Mouse (Mus musculus) lung, embryonic 16.5 days (tissue): Measurements from ENCODE around the gene Fank1. TPM values are rescaled to one million over a fixed set of nuclear protein-coding genes. Genes with fewer than 3 reads are reported as not detected.

Experiments used
- ATAC-seq: fragments of 200-750 bp; cut with Nextera tagmentation; 2 replicates; pipeline ENCODE4 v1.8.0; 2017; ENCODE audit warnings: low read depth, mild to moderate bottlenecking, moderate library complexity
- H3K27ac ChIP-seq: fragments of 300-500 bp; sonication (generic); 2 replicates; pipeline ENCODE4 v1.5.1; 2014; ENCODE audit warnings: mild to moderate bottlenecking, control low read depth, low read length
- H3K27me3 ChIP-seq: fragments of 300-500 bp; sonication (generic); 2 replicates; pipeline ENCODE4 v1.6.1; 2014; ENCODE audit warnings: low read depth, low read length, mixed read lengths; ENCODE audit not compliant: control insufficient read depth, insufficient read depth
- H3K36me3 ChIP-seq: fragments of 300-500 bp; sonication (generic); 2 replicates; pipeline ENCODE4 v1.6.1; 2014; ENCODE audit warnings: low read length; ENCODE audit not compliant: control insufficient read depth, insufficient read depth
- H3K4me1 ChIP-seq: fragments of 300-500 bp; sonication (generic); replicated peaks from 2 replicates; pipeline ENCODE4 v1.6.1; 2014; ENCODE audit warnings: low read length, mixed read lengths; ENCODE audit not compliant: control insufficient read depth, insufficient read depth
- H3K4me2 ChIP-seq: fragments of 300-500 bp; sonication (generic); 2 replicates; pipeline ENCODE4 v1.6.1; 2014; ENCODE audit warnings: low read depth, low read length, control low read depth
- H3K4me3 ChIP-seq: fragments of 300-500 bp; sonication (generic); 2 replicates; pipeline ENCODE4 v1.5.1; 2014; ENCODE audit warnings: mild to moderate bottlenecking, low read length, control low read depth
- H3K9ac ChIP-seq: fragments of 300-500 bp; sonication (generic); 2 replicates; pipeline ENCODE4 v1.6.1; 2014; ENCODE audit warnings: low read length, control low read depth
- H3K9me3 ChIP-seq: fragments of 300-500 bp; sonication (generic); 2 replicates; pipeline ENCODE4 v1.6.1; 2016; ENCODE audit warnings: low read length; ENCODE audit not compliant: control insufficient read depth
- WGBS: fragments of 180-500 bp; shearing (Covaris S2); extraction: QIAGEN DNeasy Blood & Tissue Kit; methylation state at CpG from one replicate; pipeline ENCODE4 v1.1.7; 2014; 5-methylcytosine and 5-hydroxymethylcytosine counted together
- polyA plus RNA-seq: library from polyadenylated mRNA; unstranded; fragments of >200 nt; fragmentation: Nextera tagmentation; extraction: Ambion mirVana; gene quantifications from 2 replicates; pipeline ENCODE4 v1.2.1, GENCODE M21; 2015

The Fank1 gene
- polyA plus RNA-seq, 1 experiment from 2014 or later, result 2.7 TPM

DNA sequence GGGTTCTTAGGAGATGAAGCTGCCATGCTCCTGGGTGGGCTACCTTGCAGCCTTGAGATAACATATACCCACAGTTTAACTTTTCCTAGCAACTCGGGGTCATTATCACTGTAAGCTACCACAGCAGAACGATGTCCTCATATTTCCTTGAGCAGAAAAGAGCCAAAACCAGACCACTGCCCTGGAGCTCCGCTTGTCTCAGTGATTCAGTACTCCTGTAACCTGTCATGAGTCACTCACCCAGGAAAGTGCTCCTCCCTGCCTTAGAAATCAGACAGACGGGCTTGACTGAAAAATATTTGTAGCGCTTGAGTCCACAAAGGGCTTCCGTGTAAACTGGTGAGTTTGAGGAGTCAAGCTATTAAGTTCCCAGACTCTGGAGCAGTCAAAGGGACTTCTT, 14.0 kb upstream of the Fank1 start:
- Histone ChIP-seq H3K27ac (no peak overlapping the region), H3K4me3 (no peak overlapping the region), H3K27me3 (no peaks in the 10 kb centered on the region), H3K4me1 (no peaks in the 10 kb centered on the region; the same call in 1 of the 2 replicates), H3K9ac (no peak overlapping the region), H3K36me3 (0 out of 2 replicates have a peak, but pooled peaks cover 3% of the 10 kb centered on the region), H3K9me3 (peaks cover 2% of the 10 kb centered on the region; the same call in 1 of the 2 replicates), H3K4me2 (no peak overlapping the region)
- WGBS, result 66% methylated on average over 6 of the region's 6 CpGs
- ATAC-seq, result no peak

- Histone ChIP-seq H3K36me3 (no peaks in the 10 kb centered on the region), H3K4me1 (no peaks in the 10 kb centered on the region; the same call in 1 of the 2 replicates), H3K9ac (no peak overlapping the region), H3K27me3 (no peaks in the 10 kb centered on the region), H3K4me3 (no peak overlapping the region), H3K27ac (no peak overlapping the region), H3K4me2 (no peak overlapping the region), H3K9me3 (peaks cover 2% of the 10 kb centered on the region; the same call in 1 of the 2 replicates)
- ATAC-seq, result no peak
- 79% methylated on average over 2 of the region's 2 CpGs for WGBS
Measured at GRCm38 (mm10) chr7:133764425-133764824, 12.2 kb upstream of the Fank1 start.

DNA sequence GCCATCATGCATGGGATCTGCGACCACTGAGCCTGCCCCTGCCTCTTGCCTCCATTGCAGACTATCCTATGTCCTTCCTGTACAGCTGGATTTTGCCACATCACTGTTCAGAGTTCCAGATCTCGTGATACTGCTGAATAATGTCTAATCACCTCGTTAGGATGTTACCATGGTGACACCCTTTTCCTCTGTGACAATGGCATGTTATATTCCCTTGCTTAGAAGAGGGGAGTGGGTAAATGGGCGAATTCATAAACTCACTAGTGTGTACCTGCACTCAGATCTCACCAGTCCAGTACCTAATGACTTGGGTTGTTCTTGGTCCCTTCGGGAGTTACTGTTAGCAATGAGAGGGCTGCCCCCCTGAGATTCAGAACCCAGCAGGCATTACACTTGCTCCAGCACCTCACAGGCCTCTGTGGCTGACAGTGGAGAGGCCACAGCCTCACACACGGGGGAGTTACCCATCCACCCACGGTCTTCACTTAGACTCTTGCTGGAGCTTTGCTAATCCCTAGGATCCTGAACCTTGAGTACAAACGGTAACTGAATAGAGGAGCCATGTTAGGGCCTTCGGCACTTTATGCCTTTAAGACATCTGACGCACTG, 11.3 kb upstream of the Fank1 start:
- Histone ChIP-seq H3K4me3 (no peak overlapping the region), H3K9ac (no peak overlapping the region), H3K4me1 (no peaks in the 10 kb centered on the region; the same call in 1 of the 2 replicates), H3K27ac (no peak overlapping the region), H3K9me3 (peaks cover 2% of the 10 kb centered on the region; the same call in 1 of the 2 replicates), H3K4me2 (no peak overlapping the region), H3K27me3 (no peaks in the 10 kb centered on the region), H3K36me3 (no peaks in the 10 kb centered on the region)
- no peak for ATAC-seq
- 69% methylated on average over 10 of the region's 10 CpGs for WGBS

DNA sequence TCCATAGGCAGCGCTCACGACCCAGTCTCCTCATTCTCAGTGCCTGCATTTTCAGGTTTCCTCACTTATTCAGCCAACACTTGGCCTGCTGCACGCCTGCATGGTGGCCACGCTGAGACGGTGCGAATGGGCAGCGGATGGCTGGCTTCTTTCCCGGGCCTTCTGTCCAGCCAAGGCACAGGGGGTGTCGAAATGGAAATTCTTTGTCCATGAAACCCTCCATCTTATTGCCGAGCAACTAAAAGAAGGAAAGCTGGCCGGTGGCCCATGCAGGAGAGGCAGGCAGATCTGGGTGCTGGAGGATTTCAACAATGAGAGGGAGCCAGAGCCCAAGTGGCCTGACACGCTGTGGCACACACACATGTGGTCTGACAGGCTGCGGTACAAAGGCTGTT, 10.8 kb upstream of the Fank1 start:
- Histone ChIP-seq H3K9me3 (peaks cover 2% of the 10 kb centered on the region; the same call in 1 of the 2 replicates), H3K9ac (no peak overlapping the region), H3K36me3 (no peaks in the 10 kb centered on the region), H3K4me2 (no peak overlapping the region), H3K4me1 (no peaks in the 10 kb centered on the region; the same call in 1 of the 2 replicates), H3K27ac (no peak overlapping the region), H3K4me3 (no peak overlapping the region), H3K27me3 (no peaks in the 10 kb centered on the region)
- 69% methylated on average over 13 of the region's 13 CpGs for WGBS
- ATAC-seq, result peak; percentile 51

DNA sequence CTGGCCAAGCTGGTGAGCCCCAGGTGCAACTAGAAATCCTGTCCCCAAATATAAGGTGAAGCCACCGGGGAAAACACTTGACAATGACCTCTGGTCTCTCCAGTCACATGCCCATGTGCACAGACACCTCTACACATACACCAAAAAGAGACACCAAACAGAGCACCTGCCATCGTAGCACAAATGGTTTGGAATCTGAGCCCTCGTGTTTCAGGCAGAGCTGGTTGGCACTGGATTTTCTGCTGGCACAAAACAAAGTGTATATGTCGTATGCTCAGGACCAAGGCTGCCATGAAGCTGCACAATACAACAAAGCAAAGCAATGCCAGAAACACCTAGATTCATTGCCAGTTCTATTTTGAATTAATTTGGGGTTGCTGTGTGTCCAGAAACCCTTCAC, 8.6 kb upstream of the Fank1 start:
- H3K36me3 ChIP-seq, result no peaks in the 10 kb centered on the region
- no peak overlapping the region for H3K9ac ChIP-seq
- H3K27ac ChIP-seq, result no peak overlapping the region
- 77% methylated on average over 4 of the region's 4 CpGs for WGBS
- H3K4me2 ChIP-seq, result no peak overlapping the region
- no peak overlapping the region for H3K4me3 ChIP-seq
- no peaks in the 10 kb centered on the region for H3K27me3 ChIP-seq
- ATAC-seq, result no peak
- no peaks in the 10 kb centered on the region for H3K9me3 ChIP-seq
- no peaks in the 10 kb centered on the region; the same call in 1 of the 2 replicates for H3K4me1 ChIP-seq

DNA sequence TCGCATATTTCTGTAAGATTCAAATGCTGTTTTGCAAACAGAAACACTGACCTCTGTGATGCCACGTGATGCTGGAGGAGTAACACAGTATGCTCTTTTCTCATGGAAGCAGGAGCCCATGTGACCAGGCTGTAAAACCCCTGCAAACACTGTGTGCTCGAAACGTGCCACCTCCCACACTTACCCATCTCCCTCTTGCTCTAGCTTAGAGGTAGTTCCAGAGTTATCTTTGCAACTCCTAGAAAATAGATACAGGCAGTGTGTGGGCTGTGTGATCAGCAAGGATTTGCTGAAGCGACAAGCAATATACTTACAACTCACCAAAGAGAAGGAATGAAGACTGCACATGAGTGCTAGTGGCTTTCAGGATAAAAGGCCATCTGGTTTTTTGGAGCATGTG, 8.1 kb upstream of the Fank1 start:
- Histone ChIP-seq H3K4me3 (no peak overlapping the region), H3K4me1 (no peaks in the 10 kb centered on the region; the same call in 1 of the 2 replicates), H3K27ac (no peak overlapping the region), H3K27me3 (no peaks in the 10 kb centered on the region), H3K9ac (no peak overlapping the region), H3K4me2 (no peak overlapping the region), H3K36me3 (no peaks in the 10 kb centered on the region), H3K9me3 (no peaks in the 10 kb centered on the region)
- 69% methylated on average over 5 of the region's 5 CpGs for WGBS
- no peak for ATAC-seq

GRCm38 (mm10) chr7:133775179-133775578, 1.5 kb upstream of the Fank1 start:
- H3K9ac ChIP-seq, result no peak overlapping the region
- WGBS, result 58% methylated on average over 5 of the region's 5 CpGs
- H3K36me3 ChIP-seq, result no peaks in the 10 kb centered on the region
- ATAC-seq, result no peak
- no peaks in the 10 kb centered on the region for H3K9me3 ChIP-seq
- peaks cover 5% of the 10 kb centered on the region for H3K4me1 ChIP-seq
- no peak overlapping the region for H3K27ac ChIP-seq
- H3K4me3 ChIP-seq, result no peak overlapping the region
- H3K27me3 ChIP-seq, result peaks cover 3% of the 10 kb centered on the region; the same call in 1 of the 2 replicates
- H3K4me2 ChIP-seq, result no peak overlapping the region

DNA sequence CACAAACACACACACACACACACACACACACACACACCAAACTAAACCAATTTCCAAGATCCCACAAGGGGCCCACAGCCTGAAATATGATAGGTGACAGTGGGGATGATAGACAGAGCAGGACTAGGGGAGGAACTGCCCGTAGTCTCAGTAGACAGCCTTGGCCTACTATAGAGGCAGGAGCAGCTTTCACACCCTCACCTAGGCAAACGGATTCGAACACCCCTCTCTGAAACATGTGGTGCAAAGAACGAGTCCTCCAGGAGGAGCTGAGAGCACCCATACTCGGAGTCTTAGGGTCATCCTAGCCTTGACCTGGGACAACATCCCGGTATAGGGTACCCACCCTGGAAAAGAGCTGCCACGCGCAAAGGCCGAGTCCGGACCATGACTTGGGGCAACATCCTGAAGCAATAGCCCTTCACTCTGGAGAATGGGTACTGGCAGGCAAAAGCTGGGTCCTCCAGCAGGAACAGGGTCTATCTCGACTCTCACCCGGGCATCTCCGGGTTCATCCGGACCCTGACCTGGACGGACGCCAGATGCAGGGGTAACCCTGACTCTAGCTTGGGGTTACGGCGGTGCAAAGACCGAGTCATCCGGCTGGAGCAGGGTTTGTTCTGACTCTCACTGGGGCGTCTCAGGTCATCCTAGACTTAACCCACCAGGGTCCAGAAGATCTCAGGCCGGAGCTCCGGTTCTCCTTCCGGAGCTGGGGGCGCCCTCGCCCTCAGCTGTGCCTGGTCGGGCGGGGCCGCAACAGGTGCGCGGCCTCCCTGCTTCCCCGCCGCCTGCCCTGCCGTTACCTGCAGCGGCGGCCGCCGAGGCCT, 650 bp upstream of the Fank1 start:
- 6% methylated on average over 38 of the region's 38 CpGs for WGBS
- Histone ChIP-seq H3K9ac (peak overlapping the region; percentile 74), H3K36me3 (no peaks in the 10 kb centered on the region), H3K4me2 (peak overlapping the region; percentile 86), H3K27ac (no peak overlapping the region), H3K4me3 (peak overlapping the region; percentile 79), H3K27me3 (peaks cover 3% of the 10 kb centered on the region; the same call in 1 of the 2 replicates), H3K9me3 (no peaks in the 10 kb centered on the region), H3K4me1 (peaks cover 5% of the 10 kb centered on the region)
- peak; percentile 3 for ATAC-seq

- H3K4me1 ChIP-seq, result no peaks in the 10 kb centered on the region
- H3K27ac ChIP-seq, result no peak overlapping the region
- no peaks in the 10 kb centered on the region for H3K36me3 ChIP-seq
- no peak overlapping the region for H3K4me3 ChIP-seq
- ATAC-seq, result no peak
- 41% methylated on average over 6 of the region's 6 CpGs for WGBS
- H3K4me2 ChIP-seq, result no peak overlapping the region
- peaks cover 3% of the 10 kb centered on the region; the same call in 1 of the 2 replicates for H3K27me3 ChIP-seq
- no peaks in the 10 kb centered on the region for H3K9me3 ChIP-seq
- no peak overlapping the region for H3K9ac ChIP-seq
Measured at GRCm38 (mm10) chr7:133781583-133781982, 4.9 kb downstream of the Fank1 start.
